Mouse (Mus musculus): Measurements from ENCODE around the gene Coro2a. TPM values are rescaled to one million over a fixed set of nuclear protein-coding genes. Genes with fewer than 3 reads are reported as not detected.

Coro2a gene
- polyA plus RNA-seq, 1 experiment from 2014 or later, result 10.8 TPM

GRCm38 (mm10) chr4:46543366-46544050 is 58.5 kb downstream of the Coro2a start:
- Histone ChIP-seq H3K4me2 (replicated peaks; ENCODE audit: low read depth, low read length) (no peak overlapping the region), H3K27ac (ENCODE audit: low read length) (no peak overlapping the region), H3K9me3 (ENCODE audit: control insufficient read depth, low read depth, low read length) (no peaks in the 10 kb centered on the region), H3K36me3 (ENCODE audit: control insufficient read depth, insufficient read depth, low read length) (no peaks in the 10 kb centered on the region), H3K27me3 (ENCODE audit: control insufficient read depth, insufficient read depth, low read length) (no peaks in the 10 kb centered on the region), H3K9ac (replicated peaks; ENCODE audit: low read depth, low read length) (no peak overlapping the region), H3K4me1 (ENCODE audit: control insufficient read depth, insufficient read depth, low read length) (no peaks in the 10 kb centered on the region), H3K4me3 (ENCODE audit: low read depth, low read length) (no peak overlapping the region)
- no peak for ATAC-seq (ENCODE audit: insufficient number of reproducible peaks, insufficient read depth, low FRiP score, low read depth)
- 90% methylated on average over 13 of the region's 13 CpGs for WGBS

DNA sequence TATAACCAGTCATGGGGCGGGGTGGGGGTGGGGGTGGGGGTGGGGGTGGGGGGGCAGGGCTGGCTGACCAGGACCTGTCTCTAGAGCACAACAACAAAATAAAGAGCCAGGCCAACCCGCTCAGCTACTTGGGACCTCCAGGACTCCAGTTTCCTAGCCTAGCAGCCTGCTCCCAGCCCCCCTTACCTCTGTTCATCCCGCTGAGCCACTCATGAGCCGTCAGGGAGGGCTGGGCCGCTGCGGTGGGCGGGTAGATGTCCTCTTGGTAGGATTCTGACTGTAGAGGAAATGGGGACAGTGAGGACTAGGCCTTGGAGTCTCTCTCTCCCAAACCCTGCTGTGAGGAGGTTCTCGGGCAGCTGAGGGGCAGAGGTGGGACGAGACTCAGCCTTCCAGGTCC is 60.3 kb downstream of the Coro2a start:
- no peak overlapping the region for H3K4me3 ChIP-seq (ENCODE audit: low read depth, low read length)
- H3K27ac ChIP-seq (ENCODE audit: low read length), result no peak overlapping the region
- H3K9ac ChIP-seq (replicated peaks; ENCODE audit: low read depth, low read length), result no peak overlapping the region
- H3K4me1 ChIP-seq (ENCODE audit: control insufficient read depth, insufficient read depth, low read length), result no peaks in the 10 kb centered on the region
- no peak for ATAC-seq (ENCODE audit: insufficient number of reproducible peaks, insufficient read depth, low FRiP score, low read depth)
- H3K27me3 ChIP-seq (ENCODE audit: control insufficient read depth, insufficient read depth, low read length), result 0 out of 2 replicates have a peak, but pooled peaks cover 2% of the 10 kb centered on the region
- whole genome bisulfite sequencing, result 51% methylated on average over 9 of the region's 9 CpGs
- H3K9me3 ChIP-seq (ENCODE audit: control insufficient read depth, low read depth, low read length), result no peaks in the 10 kb centered on the region
- H3K36me3 ChIP-seq (ENCODE audit: control insufficient read depth, insufficient read depth, low read length), result no peaks in the 10 kb centered on the region
- no peak overlapping the region for H3K4me2 ChIP-seq (replicated peaks; ENCODE audit: low read depth, low read length)

- ATAC-seq (ENCODE audit: insufficient number of reproducible peaks, insufficient read depth, low FRiP score, low read depth), result no peak
- H3K27me3 ChIP-seq (ENCODE audit: control insufficient read depth, insufficient read depth, low read length), result peaks cover 16% of the 10 kb centered on the region; the same call in 1 of the 2 replicates
- WGBS, result 54% methylated on average over 9 of the region's 9 CpGs
Measured at GRCm38 (mm10) chr4:46539167-46539566, 62.8 kb downstream of the Coro2a start.

DNA sequence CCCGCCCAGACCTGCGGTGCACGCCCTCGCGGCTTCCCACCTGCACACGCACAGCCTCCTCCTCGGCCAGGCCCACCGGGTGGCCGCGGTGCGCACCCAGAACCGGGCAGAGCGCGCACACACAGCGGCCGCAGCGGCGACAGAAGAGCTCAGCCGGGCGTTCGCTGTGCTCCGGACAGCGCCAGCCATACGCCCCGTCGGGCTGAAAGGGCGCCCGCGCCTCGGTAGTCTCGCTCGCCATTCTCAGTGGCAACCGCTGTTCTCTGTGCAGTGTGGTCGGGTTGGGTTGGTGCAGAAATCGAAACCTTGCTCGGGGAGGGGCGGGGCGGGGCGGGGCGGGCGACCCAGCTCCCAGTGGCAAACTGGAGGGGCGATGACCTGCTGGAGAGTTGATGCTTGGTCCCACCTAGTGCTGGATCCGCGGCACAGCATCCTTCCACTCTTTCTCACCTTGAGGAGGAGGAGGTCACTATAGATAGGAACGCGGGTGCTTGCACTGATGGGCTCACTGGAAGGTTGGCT is 66.1 kb downstream of the Coro2a start, which contains the start of gene Trim14:
Gene Trim14, minus strand, starts transcription at position 302 of the 522 bp plus-strand sequence.
- under 1% methylated on average over 46 of the region's 46 CpGs for WGBS
- ATAC-seq (ENCODE audit: insufficient number of reproducible peaks, insufficient read depth, low FRiP score, low read depth), result peak; percentile 70
- Histone ChIP-seq H3K36me3 (ENCODE audit: control insufficient read depth, insufficient read depth, low read length) (no peaks in the 10 kb centered on the region), H3K27me3 (ENCODE audit: control insufficient read depth, insufficient read depth, low read length) (peaks cover 16% of the 10 kb centered on the region; the same call in 1 of the 2 replicates), H3K4me1 (ENCODE audit: control insufficient read depth, insufficient read depth, low read length) (no peaks in the 10 kb centered on the region), H3K4me2 (replicated peaks; ENCODE audit: low read depth, low read length) (peak within 1 kb of the TSS; percentile 48), H3K9ac (replicated peaks; ENCODE audit: low read depth, low read length) (no peak within 1 kb of the TSS; the same call in 1 of the 2 replicates), H3K4me3 (ENCODE audit: low read depth, low read length) (peak within 1 kb of the TSS; percentile 44), H3K27ac (ENCODE audit: low read length) (no peak within 1 kb of the TSS), H3K9me3 (ENCODE audit: control insufficient read depth, low read depth, low read length) (no peaks in the 10 kb centered on the region)

More at GRCm38 (mm10) chr4:46539167-46539566, 62.8 kb downstream of the Coro2a start:
- no peak overlapping the region for H3K4me2 ChIP-seq (replicated peaks; ENCODE audit: low read depth, low read length)
- H3K27ac ChIP-seq (ENCODE audit: low read length), result no peak overlapping the region
- H3K9ac ChIP-seq (replicated peaks; ENCODE audit: low read depth, low read length), result no peak overlapping the region
- no peaks in the 10 kb centered on the region for H3K36me3 ChIP-seq (ENCODE audit: control insufficient read depth, insufficient read depth, low read length)
- H3K4me1 ChIP-seq (ENCODE audit: control insufficient read depth, insufficient read depth, low read length), result no peaks in the 10 kb centered on the region
- no peak overlapping the region for H3K4me3 ChIP-seq (ENCODE audit: low read depth, low read length)
- H3K9me3 ChIP-seq (ENCODE audit: control insufficient read depth, low read depth, low read length), result no peaks in the 10 kb centered on the region

GRCm38 (mm10) chr4:46535094-46535830 is 66.7 kb downstream of the Coro2a start:
- WGBS, result 9% methylated on average over 16 of the region's 16 CpGs
- Histone ChIP-seq H3K9me3 (ENCODE audit: control insufficient read depth, low read depth, low read length) (no peaks in the 10 kb centered on the region), H3K4me2 (replicated peaks; ENCODE audit: low read depth, low read length) (peak overlapping the region; percentile 48), H3K27ac (ENCODE audit: low read length) (no peak overlapping the region), H3K4me1 (ENCODE audit: control insufficient read depth, insufficient read depth, low read length) (no peaks in the 10 kb centered on the region), H3K27me3 (ENCODE audit: control insufficient read depth, insufficient read depth, low read length) (peaks cover 16% of the 10 kb centered on the region; the same call in 1 of the 2 replicates), H3K9ac (replicated peaks; ENCODE audit: low read depth, low read length) (no peak overlapping the region; the same call in 1 of the 2 replicates), H3K4me3 (ENCODE audit: low read depth, low read length) (peak overlapping the region; percentile 44), H3K36me3 (ENCODE audit: control insufficient read depth, insufficient read depth, low read length) (no peaks in the 10 kb centered on the region)
- ATAC-seq (ENCODE audit: insufficient number of reproducible peaks, insufficient read depth, low FRiP score, low read depth), result peak; percentile 6; the same call in 1 of the 2 replicates

GRCm38 (mm10) chr4:46533934-46534720 is 67.9 kb downstream of the Coro2a start:
- Histone ChIP-seq H3K27ac (ENCODE audit: low read length) (no peak overlapping the region), H3K9me3 (ENCODE audit: control insufficient read depth, low read depth, low read length) (no peaks in the 10 kb centered on the region), H3K27me3 (ENCODE audit: control insufficient read depth, insufficient read depth, low read length) (peaks cover 16% of the 10 kb centered on the region; the same call in 1 of the 2 replicates), H3K9ac (replicated peaks; ENCODE audit: low read depth, low read length) (no peak overlapping the region), H3K4me3 (ENCODE audit: low read depth, low read length) (peak overlapping the region; percentile 22), H3K4me2 (replicated peaks; ENCODE audit: low read depth, low read length) (peak overlapping the region; percentile 48), H3K36me3 (ENCODE audit: control insufficient read depth, insufficient read depth, low read length) (no peaks in the 10 kb centered on the region), H3K4me1 (ENCODE audit: control insufficient read depth, insufficient read depth, low read length) (no peaks in the 10 kb centered on the region)
- ATAC-seq (ENCODE audit: insufficient number of reproducible peaks, insufficient read depth, low FRiP score, low read depth), result no peak
- 10% methylated on average over 29 of the region's 29 CpGs for WGBS

- peaks cover 16% of the 10 kb centered on the region; the same call in 1 of the 2 replicates for H3K27me3 ChIP-seq (ENCODE audit: control insufficient read depth, insufficient read depth, low read length)
- H3K4me3 ChIP-seq (ENCODE audit: low read depth, low read length), result no peak overlapping the region
- WGBS, result 82% methylated on average over 7 of the region's 7 CpGs
- no peak overlapping the region for H3K4me2 ChIP-seq (replicated peaks; ENCODE audit: low read depth, low read length)
- no peaks in the 10 kb centered on the region for H3K36me3 ChIP-seq (ENCODE audit: control insufficient read depth, insufficient read depth, low read length)
- H3K27ac ChIP-seq (ENCODE audit: low read length), result no peak overlapping the region
- no peak for ATAC-seq (ENCODE audit: insufficient number of reproducible peaks, insufficient read depth, low FRiP score, low read depth)
- no peaks in the 10 kb centered on the region for H3K9me3 ChIP-seq (ENCODE audit: control insufficient read depth, low read depth, low read length)
- no peaks in the 10 kb centered on the region for H3K4me1 ChIP-seq (ENCODE audit: control insufficient read depth, insufficient read depth, low read length)
- H3K9ac ChIP-seq (replicated peaks; ENCODE audit: low read depth, low read length), result no peak overlapping the region
Measured at GRCm38 (mm10) chr4:46532926-46533325, 69.1 kb downstream of the Coro2a start.

DNA sequence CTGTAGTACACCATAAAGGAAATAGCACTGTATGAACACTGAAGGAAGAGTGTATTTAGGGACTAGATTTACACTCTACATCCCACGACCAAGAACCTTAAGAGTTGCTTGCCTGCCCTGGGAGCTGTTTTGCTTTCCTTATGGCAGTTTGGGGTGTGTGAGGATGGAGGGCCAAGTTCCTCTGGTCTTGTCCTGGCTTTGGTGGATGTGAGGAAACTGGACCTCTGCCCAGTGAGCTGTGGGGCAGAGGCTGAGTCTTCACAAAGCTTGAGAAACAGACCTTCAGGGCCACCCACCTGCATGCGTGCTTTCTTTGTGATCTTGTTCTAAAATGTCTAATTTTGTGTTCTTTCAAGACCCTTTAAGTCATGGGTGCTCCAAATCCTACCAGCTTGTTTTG is 69.5 kb downstream of the Coro2a start:
- 85% methylated on average over 2 of the region's 2 CpGs for WGBS
- Histone ChIP-seq H3K4me1 (ENCODE audit: control insufficient read depth, insufficient read depth, low read length) (no peaks in the 10 kb centered on the region), H3K27me3 (ENCODE audit: control insufficient read depth, insufficient read depth, low read length) (peaks cover 16% of the 10 kb centered on the region; the same call in 1 of the 2 replicates), H3K36me3 (ENCODE audit: control insufficient read depth, insufficient read depth, low read length) (no peaks in the 10 kb centered on the region), H3K27ac (ENCODE audit: low read length) (no peak overlapping the region), H3K4me3 (ENCODE audit: low read depth, low read length) (no peak overlapping the region), H3K9me3 (ENCODE audit: control insufficient read depth, low read depth, low read length) (no peaks in the 10 kb centered on the region), H3K9ac (replicated peaks; ENCODE audit: low read depth, low read length) (no peak overlapping the region), H3K4me2 (replicated peaks; ENCODE audit: low read depth, low read length) (no peak overlapping the region)
- ATAC-seq (ENCODE audit: insufficient number of reproducible peaks, insufficient read depth, low FRiP score, low read depth), result no peak

Measured in stomach, embryonic 14.5 days (tissue).